Mouse (Mus musculus) left cerebral cortex, postnatal 10 days (tissue): ENCODE results near the gene Lpin2. TPM values are rescaled to one million over a fixed set of nuclear protein-coding genes. Genes with fewer than 3 reads are reported as not detected.

Source experiments
- DNase-seq, 2 experiments: peaks; one replicate each; pipeline ENCODE4 v3.0.0; 2021 to 2022; ENCODE audit warnings: low spot score in 2 of 2, mixed read lengths in 1 of 2; ENCODE audit errors: extremely low spot score in 1 of 2
- intact Hi-C: fragments of 180-260 bp; cut with DNase I; formaldehyde crosslinking; loops from one replicate; pipeline ENCODE4 v1.15.1; 2025
- total RNA-seq, 2 experiments: library from RNA; stranded (reverse); gene quantifications; 2 replicates each; pipeline ENCODE4 v1.2.3; 2021

Lpin2 gene
- total RNA-seq, 2 experiments from 2014 or later: 78.8 to 85.9 TPM

DNA sequence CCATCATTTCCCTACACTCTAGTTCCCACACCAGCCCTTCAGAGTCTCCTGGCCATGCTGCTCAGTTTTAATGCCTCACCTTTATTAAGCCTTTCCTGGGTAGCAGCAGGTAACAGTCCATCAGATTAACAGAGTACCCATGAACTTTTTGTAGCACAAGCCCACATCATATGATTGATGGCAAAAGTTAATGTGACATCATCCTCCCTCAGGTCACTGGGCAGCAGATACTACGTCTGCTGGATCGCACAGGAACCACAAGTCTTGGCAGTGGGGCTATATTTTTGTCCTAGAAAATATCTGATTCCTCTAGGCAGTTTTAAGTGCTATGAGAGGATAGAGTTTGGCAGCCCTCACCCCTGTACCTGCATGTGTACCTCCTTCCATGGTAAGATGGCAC is 67.7 kb downstream of the Lpin2 start:
- no peak for DNase-seq
- intact Hi-C loops: no loop called here

GRCm38 (mm10) chr17:71250819-71251600 is 68.7 kb downstream of the Lpin2 start:
- DNase-seq: peak in 1 of 2 experiments; percentile 51
- intact Hi-C loops: no loop called here

DNA sequence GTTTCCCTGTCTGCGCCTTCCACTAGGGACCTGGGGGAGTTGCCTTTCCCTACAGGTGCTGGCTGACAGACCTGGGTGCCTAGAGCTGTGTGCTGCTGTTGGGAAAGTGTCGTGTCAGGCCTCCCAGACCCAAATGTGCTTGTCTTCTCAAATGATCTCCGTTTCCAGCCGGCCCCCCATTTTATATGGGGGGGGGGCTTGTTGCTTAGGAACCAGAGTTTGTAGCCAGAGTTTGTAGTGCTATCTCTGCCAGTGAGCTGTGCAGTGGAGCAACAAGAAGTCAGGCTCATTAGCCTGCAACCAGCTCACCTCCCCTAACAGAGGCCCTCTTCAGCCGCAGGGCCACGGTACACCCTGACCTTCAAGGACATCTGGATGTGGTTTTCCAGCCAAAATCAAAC is 69.2 kb downstream of the Lpin2 start:
- intact Hi-C loops: no loop called here
- no peak for DNase-seq

DNA sequence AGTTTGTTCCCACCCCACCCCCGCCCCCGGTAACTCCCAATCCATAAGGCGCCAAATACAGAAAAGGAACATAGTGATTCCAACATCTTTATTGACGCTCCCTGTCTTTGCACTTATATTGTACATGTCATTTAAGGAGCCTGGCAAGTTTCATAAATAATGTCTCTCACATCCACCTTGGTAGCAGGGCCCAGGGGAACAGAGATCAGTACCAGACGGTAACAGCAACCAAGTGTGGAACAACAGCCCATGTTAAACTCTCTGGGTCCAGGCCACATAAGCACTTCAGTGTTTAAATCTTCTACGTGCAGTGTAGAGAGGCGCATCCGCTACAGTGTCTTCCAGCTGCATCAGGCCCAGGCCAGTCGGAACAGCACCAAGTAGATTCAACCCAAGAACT is 69.7 kb downstream of the Lpin2 start:
- intact Hi-C loops: no loop called here
- no peak for DNase-seq

GRCm38 (mm10) chr17:71253391-71253790 is 71.0 kb downstream of the Lpin2 start:
- no peak for DNase-seq
- intact Hi-C loops: no loop called here

GRCm38 (mm10) chr17:71254106-71254505 is 71.7 kb downstream of the Lpin2 start:
- DNase-seq: no peak
- intact Hi-C loops: no loop called here

GRCm38 (mm10) chr17:71254736-71255135 is 72.4 kb downstream of the Lpin2 start:
- DNase-seq: peak in 1 of 2 experiments; percentile 53
- intact Hi-C loops: no loop called here

GRCm38 (mm10) chr17:71256068-71256615 is 73.8 kb downstream of the Lpin2 start:
- DNase-seq: no peak
- intact Hi-C loops: no loop called here

GRCm38 (mm10) chr17:71256806-71257536 is 74.6 kb downstream of the Lpin2 start:
- no peak for DNase-seq
- intact Hi-C loops: no loop called here

- DNase-seq: no peak
- intact Hi-C loops: no loop called here
These were observed 77.4 kb downstream of the Lpin2 start for GRCm38 (mm10) chr17:71259727-71260126.

DNA sequence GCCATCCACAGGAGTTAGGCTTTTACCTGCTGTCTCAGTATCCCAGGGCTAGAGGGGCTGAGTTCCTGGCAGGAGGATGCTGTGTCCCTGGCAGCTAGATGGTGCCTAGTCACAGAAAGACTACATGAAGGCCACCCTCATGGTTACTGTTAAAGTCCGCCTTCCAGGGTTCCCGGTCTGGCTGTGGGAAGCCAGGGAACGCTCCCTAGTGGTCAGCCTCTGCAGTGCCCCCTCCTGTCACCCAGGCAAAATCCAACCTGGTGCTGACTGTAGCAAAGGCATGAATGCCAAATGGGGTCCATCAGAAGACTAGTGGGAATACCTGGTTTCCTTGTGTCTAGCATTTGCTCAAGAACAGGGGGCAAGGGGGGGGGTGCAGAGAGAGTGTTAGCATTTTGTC is 78.3 kb downstream of the Lpin2 start:
- intact Hi-C loops: no loop called here
- DNase-seq: no peak

DNA sequence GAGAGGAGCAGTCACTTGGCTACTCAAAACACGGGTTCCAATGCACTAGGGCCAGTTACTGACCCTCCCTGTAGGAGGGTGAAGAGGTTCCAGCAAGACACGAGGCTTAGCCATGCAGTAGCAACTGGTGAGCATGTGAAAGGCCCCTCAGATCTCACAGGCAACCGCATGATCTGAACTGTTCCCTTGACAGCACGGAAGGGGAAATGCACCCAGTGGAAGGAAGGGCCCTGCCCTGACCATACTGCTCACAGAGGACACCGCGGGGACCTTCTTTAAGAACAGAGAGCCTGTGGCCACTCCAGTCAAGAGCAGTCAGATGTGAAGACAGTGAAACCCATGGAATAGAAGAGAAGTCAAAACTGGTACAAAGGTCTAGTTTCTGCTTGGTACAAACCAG is 80.8 kb downstream of the Lpin2 start:
- DNase-seq: no peak
- intact Hi-C loops: no loop called here

DNA sequence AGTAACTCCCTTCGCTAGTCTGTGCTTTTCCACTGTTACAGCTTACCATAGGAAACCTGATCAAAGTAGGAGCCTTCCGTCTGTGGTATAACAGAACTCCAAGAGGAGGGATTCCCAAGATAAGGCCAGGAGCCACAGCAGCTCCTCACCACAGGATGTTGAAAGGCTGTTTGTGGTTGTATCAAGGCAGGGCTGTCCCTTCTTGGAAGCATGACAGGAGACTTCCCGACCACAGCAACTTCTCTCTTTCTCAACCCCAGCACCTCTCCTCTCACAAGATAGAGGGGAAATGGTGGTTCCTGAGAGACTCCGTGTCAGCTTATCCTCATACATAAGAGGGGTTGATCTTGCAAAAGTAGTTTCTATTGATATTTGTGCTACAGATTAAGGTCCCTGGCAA is 82.4 kb downstream of the Lpin2 start:
- intact Hi-C loops: no loop called here
- DNase-seq: no peak

DNA sequence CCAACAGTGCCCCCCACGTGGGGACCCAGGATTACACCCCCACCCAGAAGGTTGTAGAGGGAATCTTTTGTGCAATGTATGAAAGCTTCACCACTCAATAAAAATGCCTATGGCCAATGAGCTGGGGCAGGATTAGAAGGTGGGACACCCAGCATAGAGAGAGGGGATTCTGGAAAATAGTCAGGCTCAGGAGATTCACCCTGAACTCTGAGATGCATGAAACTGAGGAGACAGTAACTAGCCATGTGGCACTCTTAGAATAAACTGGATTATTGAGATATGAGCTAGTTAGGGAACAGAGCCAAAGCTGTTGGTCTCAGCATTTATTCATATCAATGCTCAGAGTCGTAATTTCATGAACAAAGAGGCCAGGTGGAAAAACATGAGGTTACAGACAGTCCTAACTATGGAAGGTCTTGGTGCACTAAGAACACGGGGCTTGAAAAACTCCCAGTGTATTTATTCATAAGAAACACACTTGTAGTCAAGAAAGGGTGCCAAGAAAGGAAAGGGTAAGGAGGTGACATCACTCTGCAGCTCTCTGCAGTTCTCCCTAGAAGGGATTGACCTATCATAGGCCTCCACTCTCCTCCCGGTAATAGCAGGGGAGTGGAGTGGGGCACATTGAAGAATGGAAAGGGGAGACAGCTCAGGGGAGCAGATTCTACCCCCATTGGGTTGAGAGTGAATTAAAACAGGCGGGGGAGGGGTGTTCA is 83.1 kb downstream of the Lpin2 start:
- DNase-seq: no peak
- intact Hi-C loops: no loop called here

GRCm38 (mm10) chr17:71267374-71267773 is 85.0 kb downstream of the Lpin2 start:
- no peak for DNase-seq
- intact Hi-C loops: no loop called here

GRCm38 (mm10) chr17:71268152-71268551 is 85.8 kb downstream of the Lpin2 start:
- intact Hi-C loops: no loop called here
- DNase-seq: no peak

DNA sequence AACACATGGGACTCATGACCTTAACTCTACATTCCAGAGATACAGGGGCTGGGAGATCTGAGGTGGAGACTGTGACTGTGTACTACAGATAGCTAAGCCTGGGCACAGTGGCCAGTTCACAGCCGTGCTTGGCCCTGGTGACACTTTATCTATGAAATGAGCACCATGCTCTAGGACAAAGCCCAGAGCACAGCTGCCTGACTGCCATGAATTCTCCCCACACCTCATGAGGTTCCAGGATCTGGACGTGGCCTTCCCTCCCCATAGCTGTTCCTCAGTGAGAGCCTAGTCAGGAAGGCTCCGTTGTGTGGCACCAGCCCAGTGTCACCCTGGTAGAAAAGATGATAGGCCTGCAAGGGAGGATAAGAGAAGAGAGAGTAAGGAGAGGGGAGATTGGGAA is 86.2 kb downstream of the Lpin2 start:
- intact Hi-C loops: no loop called here
- no peak for DNase-seq

- intact Hi-C loops: no loop called here
- DNase-seq: no peak
These were observed 91.5 kb downstream of the Lpin2 start for GRCm38 (mm10) chr17:71273901-71274300.

- no peak for DNase-seq
- intact Hi-C loops: no loop called here
These were observed 94.4 kb downstream of the Lpin2 start for GRCm38 (mm10) chr17:71276771-71277170.
